Mouse (Mus musculus): ENCODE data around the gene Rgl3. TPM values are rescaled to one million over a fixed set of nuclear protein-coding genes. Genes with fewer than 3 reads are reported as not detected.

The Rgl3 gene
- total RNA-seq (2021), result under 1 TPM; 0.71 to 0.97 TPM

DNA sequence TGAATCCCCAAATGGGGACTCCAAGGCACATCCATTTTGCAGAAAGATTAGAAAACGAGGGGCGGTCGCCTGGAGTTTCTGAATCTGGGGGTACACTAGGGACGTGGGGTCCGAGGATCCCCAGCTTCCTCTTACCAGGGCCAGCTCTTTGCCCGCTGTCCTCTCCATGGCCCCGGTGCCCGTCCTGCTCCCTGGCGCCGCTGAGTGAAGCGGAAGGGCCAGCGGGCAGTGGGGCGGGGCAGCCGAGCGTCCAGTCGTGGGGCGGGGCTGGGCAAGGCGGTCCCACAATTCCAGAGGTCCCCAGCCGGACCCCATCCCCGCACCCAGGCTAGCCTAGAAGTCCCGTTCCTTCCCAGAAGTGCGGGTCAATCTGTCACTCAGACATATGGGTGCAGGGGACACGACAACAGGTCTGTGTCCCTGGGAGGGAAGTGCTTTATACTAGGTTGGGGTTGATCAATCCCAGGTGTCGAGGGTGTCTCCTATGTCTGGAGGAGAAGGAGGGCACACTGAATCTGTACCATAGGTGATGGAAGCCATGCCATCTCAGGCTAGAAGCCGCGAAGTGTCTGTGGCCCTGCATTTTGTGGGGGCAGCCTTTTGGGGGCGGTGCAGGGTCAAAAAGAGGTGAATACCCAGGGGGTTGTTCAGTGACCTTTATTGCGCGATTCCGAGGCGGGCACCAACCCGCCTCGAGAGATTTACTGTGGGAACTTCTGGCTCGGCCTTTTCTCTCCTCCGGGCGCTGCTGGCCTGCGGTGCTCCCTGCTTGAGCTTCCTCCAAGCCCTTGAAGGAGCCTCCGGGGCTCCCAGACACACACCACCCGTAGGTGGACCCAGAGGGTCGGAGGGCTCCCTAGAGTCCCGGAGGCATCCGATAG is at the start of gene Rgl3:
Rgl3 (minus strand) TSS at position 217 of the 881 bp plus-strand sequence.
- DNase-seq, result peak; percentile 54

DNA sequence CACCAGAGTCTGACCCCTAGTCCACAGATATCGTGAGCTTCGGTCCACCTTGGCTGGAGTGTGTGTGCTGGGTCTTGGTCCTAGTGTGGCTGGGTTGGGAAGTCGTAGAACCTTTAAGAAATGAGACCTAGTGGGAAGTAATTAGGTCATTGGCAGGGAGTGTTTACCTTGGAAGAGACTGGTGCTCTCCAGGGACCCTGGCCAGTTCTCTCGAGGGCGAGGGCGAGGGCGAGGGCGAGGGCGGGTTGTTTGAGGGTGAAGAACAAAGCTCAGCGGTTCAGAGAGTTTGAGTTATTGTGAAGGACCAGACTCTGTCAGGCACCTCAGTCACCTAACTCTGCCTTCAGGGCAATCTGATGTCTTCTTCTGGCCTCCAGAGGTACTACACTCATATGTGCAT is 48.6 kb upstream of the Rgl3 start:
- no peak for DNase-seq

DNA sequence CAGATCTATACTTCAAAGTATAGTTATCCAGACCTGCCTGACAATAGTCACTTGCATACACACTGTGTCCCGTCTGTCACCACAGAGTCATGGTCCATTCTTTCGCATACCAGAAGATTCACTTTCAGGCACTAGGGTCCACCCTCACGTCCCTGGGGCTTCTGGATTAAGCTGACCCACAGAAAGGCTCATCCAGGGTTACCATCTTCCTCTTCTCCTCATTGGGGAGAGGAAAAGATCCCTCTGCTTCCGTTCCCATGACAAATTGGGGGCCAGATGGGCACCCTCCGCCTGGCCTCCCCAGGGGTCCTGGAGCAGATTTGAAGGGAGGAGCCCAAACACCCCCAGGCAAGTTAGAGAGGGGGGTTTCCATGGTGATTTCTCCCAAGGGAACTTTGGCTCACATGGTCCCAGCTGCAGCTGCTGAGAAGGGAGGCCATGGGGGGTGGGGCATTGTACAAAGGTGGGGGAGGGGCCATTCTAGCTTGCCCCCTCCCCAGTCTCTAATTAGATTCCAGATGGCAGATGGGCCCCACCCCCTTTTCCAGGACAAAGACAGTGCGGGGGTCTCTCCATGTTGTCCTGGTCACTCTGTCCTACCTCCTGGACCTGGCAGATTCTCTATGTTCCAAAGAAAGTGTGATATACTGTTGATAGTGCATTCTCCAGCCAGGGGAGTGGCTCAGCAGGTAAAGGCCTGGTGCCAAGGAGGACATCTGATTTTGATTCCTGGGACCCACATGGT is 46.2 kb upstream of the Rgl3 start:
- DNase-seq, result no peak

DNA sequence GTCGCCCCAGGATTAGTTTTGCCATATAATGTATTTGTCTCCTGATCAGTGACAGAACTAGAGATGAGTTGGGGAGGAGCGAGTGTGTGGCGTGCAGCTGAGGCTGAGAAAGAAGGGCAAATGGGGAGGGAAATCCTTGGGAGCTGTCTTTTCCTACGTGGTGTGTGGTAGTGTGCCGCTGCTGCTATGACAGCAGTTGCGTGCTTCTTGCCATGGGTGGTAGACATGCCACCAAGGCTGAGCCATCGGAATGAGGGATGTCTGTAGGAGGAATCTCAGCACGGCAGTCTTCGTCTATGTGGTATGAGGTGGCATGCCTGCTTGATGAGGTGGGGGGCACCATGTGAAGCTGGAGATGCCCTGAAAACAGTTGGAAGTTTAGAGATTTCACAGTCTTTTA is 41.1 kb upstream of the Rgl3 start:
- DNase-seq, result no peak

DNA sequence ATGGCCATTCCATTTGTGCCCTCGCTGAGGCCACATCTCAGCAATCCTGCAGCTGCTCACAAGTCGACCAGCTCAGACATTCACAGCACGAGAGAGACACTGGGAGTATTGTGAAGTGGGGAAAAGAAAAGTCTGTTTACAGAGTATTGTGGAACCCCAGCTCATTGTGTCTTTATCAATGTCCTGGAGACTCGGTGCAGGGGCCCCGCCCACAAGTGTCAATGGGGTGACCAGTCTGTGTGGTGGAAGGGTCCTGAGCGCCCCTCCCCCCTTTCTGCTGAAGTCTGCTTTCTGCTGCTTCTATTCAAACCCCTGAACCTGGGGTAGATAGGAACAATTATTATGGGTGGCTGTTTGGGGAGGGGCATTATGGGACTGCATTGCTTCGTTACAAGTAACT is 39.2 kb upstream of the Rgl3 start:
- no peak for DNase-seq

DNA sequence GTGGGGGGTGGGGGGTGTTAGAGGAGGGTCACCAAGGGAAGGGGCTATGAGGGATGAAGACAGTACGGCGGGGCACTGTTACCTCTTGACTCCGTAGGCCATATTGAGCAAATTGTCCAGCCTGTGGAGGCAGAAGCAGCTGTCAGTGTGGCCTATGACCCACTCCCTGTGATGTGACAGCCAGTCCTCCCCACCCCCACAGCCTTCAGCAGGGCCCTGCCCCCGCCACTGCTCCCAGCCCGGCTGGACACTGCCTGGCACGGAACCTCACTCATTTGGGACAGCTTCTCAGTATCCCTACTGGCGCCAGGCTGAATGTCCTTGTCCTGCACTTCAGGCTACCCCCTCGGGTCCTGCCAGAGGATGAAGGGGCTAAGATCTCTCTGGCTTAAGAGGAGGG is 35.3 kb upstream of the Rgl3 start:
- DNase-seq, result no peak

DNA sequence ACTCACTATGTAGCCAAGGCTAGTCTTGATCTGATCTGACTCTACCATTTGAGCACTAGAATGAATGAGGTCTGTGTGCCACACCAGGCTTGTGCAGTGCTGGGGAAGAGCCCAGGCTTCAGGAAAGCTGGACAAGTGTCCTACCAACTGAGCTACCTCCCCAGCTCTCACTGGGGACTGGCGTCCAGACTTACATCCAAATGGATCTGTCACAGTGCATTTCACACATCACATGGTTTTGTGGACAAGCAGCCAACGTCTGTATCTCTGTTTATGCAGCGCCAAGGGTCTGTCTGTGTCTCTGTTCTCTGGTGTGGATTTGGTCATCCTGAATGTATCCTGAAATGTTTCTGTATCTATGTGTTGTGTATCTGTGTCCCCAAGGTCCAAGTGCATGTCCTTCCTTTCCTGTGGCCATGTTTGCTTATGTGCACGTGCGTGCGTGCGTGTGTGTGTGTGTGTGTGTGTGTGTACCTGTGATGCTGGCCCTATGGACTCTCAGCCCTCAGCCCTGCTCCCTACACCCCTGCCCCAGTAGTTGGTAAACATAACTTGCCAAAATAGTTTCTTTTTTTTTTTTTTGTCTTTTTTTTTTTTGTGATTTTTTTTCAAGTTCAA is 28.1 kb upstream of the Rgl3 start:
- no peak for DNase-seq

DNA sequence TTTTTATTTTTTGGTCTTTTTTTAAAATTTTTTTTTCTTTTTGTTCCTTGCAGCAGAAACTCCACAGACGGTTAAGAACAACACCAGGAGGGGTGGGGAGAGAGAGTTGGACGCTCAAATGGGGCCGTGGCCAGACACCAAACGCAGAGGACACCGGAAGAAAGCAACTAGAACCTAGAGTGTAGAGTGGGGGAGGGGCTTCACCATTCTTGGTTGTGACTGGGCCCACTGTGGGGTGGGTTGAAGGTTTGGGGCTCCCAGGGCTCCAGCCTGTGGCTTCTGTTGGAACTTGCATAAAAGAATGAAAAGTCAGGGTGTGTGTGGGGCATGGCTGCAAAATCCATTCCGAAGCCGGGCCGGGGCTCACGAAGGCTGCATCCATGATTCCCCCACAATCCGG is 27.0 kb upstream of the Rgl3 start:
- no peak for DNase-seq

DNA sequence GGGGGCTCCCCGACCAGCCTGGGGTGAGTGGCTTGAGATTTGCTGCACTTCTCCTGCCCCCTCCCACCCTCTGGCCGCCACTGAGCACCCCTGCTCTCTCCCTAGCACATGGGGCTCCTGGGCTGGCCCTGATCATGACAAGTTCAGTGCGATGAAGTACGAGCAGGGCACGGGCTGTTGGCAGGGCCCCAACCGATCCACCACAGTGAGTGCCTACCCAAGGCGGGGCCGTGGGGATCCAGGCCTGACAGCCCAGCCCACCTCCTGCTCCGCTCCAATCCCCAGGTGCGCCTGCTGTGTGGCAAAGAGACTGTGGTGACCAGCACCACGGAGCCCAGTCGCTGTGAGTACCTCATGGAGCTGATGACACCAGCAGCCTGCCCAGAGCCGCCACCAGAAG is 23.5 kb upstream of the Rgl3 start:
- no peak for DNase-seq

DNA sequence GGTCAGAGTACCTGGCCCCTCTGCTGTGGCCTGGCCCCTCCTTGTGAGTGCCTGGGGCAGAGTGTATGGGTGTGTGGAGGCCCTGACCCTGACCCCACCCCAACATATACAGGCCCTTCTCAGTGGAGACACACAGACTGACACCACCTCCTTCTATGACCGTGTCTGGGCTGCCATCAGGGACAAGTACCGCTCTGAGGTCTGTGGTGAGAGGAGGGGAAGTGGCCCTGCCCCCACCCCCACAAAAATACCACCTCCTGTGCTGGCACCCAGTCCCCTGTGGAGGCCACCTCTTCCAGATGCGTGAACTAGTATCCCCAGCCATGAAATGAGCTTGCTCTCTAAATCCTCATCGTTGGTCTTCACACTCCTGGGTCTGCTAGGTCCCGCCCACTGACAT is 21.8 kb upstream of the Rgl3 start:
- DNase-seq, result no peak

DNA sequence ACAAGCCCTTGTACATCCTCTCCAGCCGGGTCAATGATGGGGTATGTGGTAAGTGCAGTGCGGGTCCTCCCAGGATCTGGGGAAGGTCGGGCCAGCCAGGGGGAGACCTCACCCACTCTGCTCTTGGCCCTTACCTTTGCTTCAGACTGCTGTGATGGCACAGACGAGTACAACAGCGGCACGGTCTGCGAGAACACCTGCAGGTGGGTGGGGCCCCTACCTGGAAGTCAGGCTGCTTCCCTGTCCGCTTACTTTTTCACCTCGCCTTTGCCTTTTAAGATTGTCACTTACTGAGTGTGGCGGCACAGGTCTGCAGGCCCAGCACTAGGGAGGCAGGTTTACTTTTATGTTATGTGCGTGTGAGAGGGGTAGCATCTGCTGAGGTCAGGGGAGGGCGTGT is 15.3 kb upstream of the Rgl3 start:
- no peak for DNase-seq

DNA sequence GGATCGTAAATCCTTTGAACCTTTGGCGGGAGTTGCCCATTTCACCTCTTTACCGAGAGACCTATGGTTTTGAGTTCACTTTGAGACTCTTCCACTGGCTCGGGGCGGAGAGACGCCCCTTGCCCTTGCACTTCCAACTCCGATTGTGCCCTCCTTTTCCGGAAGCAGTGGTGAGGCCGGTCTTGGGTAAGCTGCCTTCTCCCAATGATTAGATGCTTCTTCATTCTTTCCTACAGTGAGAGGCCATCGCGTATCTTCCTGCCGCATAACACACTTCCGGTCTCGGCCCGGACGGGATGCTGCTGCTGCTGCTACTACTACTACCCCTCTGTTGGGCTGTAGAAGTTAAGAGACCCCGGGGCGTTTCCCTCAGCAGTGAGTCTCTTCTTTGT is 13.9 kb upstream of the Rgl3 start:
- DNase-seq, result peak; percentile 44

DNA sequence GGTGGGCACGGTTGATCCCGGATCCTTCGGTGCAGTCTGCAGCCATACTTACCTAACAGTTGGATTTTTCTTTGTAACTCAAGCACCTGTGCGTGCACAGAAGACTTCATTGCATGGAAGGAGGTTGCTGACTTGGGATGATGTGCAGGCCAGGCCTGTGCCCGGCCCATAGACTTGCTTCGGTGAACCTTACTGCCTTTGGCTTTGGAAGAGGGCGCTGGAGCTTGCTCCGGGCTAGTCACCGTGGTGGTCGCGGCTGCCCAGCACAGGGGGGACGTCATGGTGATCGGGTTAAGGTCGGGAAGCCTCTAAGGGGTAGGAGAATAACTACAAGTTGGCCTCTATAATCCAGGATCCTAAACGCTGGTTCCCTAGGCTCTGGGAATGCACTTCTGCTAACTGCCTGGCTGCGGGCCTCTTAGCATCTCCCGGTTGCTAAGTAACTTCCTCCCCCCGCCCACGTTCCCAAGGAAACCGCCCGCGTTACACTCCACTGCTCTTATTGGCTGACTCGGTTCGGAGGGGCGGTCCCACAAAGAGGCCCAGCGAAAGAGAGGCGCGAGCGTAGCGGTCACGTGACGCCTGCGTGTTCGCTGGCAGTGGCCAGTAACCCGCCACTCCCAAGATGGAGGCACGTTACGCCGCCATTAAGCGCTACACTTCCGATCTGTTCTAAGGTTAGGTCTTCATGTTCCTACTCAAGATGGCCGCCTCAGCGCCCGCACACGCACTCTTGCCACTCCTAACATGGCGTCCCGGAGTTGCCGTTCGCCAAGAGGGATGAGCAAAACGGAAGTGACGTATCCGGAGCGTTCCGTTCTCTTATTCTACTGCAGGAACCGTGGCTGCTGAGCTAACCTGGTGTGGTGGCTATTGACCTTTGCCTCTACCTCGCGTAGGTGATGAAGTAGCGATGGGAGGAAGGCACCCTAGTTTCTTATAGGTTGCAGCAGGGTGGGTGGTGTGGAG is 13.2 kb upstream of the Rgl3 start, which contains the start of the genes Ccdc151 and Prkcsh:
Ccdc151 (minus strand) TSS at position 441 of the 969 bp plus-strand sequence.
Prkcsh (plus strand) TSS at position 613 of the 969 bp plus-strand sequence.
- peak; percentile 99 for DNase-seq

DNA sequence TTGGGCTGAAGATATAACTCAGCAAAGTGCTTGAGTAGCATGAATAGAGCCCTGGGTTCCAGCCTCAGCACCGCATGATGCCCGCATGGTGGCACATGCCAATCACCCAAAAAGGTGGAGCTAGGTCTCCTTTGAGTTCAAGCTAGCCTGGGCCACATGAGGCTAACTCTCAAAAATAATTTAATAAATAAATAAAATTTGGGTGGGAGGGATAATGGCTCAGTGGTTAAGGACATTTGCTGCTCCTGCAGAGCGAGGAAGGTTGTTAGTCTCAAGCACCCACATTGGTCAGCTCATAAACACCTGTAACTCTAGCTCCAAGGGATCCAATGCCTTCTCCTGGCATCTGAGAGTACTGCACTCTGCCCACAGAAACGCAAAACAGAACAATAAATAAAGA is 12.4 kb upstream of the Rgl3 start:
- DNase-seq, result no peak

DNA sequence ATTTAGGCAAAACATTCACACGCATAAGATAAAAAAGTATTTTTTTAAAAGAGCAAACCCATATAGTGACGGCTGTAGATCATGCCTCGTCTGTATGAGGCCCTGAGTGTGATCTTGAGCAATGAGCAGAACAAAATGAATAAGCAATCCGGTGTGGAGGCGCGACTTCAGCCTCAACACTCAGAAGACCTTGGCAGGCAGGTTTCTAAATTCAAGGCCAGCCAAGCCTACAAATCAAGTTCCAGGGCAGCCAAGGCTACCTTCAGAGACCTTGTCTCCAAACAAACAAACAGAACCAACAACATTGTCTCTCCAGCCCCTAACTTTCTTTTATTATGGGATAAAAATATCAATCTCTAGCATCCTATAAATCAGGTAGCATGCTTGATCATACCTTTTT is 11.1 kb upstream of the Rgl3 start:
- DNase-seq, result no peak

DNA sequence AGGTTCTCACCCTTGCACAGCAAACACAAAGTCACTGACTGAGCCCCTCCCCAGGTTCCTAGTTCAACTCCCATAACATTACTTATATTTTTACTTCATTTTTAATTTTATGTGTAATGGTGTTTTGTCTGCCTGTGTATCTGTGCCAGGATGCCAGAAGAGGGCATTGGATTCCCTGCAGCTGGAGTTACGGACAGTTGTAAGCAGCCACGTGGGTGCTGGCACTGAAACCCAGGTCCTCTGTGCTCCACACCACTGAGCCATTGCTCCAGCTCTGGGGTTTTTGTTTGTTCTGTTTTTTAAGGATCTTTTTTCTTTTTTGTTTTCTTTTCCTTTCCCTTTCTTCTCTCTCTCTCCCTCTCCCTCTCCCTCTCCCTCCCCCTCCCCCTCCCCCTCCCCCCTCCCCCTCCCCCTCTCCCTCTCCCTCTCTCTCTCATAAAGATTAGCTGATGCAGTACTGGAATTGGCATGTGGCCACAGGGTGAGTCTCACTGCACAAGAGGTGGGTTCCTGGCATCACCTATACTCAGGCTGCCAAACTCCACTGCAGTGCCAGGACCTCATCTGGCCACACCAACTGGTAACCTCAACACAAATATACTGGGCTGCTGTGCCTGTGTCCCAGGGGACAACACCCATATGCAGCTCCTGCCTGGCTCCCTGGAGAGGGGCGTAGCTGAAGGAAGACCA is 7.1 kb upstream of the Rgl3 start:
- no peak for DNase-seq

DNA sequence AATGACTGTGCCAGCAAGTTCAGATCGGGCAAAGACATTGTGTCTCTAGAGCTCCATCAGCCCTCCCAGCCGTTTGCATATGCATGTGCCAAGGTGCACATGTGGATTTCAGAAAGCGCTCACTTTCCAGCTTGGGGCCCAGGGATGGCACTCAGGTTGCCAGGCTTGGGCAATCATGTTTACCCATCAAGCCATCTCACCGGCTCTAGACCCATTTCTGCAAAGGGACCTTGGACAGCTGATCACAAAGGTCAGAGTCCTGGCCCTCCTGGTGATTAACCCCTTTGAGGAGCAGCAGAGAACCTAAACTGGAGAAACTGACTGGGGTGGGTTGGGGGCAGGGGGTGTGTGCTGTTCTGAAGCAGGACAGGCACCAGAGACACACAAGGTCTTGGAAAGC is 3.0 kb upstream of the Rgl3 start:
- DNase-seq, result no peak

DNA sequence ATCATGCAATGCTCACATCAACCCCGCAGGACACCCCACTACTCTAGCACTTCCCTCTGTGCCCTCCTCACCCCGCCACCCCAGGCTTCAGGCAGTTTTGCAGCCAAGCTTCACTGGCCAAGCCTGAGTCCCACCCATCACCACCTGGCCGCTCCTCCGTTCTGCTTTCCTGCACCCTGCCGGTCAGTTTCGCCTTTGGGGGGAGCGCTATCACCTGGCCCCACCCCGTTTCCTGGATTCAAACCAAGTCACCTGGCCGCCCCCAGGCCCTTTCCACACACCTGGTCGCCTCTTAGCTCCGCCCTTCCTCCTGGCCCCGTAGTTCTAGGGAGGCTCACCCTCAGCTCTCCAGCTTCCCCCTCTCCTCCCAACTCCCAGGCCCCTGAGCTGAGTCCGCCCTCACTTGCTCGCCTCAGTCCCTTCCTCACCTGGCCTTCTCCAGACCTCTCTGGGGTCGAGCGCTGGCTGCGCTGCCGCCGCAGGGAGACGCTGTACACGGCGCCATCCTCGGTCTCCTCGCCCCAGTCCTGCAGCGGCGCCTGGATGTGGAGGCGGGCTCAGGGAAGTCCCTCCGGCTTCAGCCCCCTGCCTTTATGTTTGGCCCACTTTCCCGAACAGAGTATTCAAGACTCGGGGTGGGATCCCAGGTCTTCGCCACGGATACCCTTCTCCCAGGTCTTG is 685 bp downstream of the Rgl3 start:
- no peak for DNase-seq

DNA sequence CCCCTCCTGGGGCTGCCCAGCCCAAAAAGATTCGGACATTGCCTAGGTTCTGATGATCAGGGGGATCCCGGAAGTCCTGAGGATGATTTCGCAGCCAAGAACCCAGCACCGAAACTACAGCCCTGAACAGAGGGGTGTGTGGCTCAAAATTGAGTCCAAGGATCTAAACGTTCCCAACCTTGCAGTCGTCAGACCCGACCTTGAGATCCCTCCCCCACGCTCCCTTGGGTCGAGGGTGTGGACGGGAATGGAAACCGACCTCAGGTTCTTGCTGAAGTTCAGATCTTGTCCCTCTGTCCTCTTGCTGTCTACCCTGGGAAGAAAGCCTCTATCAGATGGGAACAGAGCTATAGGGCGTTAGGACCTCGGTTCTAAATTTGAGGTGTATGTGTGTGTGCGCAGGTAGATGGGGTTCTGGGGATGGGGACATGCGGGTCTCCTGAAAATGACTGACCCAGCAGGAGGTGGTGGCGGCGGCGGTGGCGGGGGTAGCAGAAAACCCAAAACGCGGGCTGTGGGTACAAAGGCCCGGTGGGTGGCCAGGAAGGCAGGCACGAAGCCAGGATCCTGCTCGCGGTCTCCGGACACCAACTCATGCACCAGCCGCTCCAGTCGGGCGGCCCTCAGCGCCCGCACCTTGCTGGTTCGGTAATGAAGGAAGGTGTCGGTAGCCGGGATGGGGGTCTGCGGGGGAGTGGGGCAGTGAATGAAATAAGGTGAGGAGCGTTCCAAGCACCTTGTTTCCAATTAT is 1.5 kb downstream of the Rgl3 start:
- DNase-seq, result no peak

DNA sequence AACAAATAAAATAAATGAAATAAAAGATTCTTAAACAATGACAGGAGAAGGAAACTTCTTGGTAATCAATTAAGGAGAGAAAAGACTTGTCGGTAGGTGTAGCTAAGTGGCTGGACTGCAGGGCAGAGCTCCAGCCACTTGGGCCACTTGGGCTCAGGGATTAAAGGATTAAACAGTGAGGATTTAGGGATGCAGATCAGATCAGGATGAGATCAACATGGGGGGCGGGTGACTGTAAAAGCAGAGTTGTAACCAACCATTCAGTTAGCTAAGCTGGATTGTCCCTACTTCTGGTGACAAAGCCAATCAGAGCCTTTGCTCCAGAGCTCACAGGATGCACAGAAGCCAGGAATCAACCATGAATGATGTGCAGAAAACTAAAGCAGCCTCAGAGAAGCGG is 5.3 kb downstream of the Rgl3 start:
- no peak for DNase-seq

Data from heart, postnatal 4 days (tissue).